ENCODE assay signal across 9 mouse cellular contexts in the genomic region with DNA sequence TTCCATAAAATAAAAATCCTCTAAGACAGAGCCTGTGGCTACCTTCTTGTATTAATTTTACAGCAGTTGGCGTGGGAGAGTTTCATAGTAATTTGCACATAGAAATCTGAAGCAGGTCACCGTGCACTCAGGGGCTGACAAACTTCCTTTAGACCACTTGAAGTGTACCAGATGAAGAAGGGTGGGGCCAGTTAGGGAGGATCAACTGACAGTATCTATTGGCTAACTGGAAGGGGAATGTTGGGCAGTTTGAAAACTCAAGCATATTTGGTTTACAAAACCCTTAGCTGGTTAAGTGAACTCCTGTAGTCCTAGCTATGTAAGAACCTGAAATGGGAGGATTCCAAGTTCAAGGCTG. TPM values are rescaled to one million over a fixed set of nuclear protein-coding genes. Genes with fewer than 3 reads are reported as not detected.
DNase-seq lines count a peak whose midpoint lies in the region; ATAC-seq and TF ChIP-seq lines count a peak whose summit lies in the region.
"Had no signal": no experiment of that assay in that cellular context is flagged by ENCODE, and none has a peak within 500 bp of the region (broad histone marks: within the 10 kb centered on the region; RNA-seq: fewer than 3 reads in every experiment).

No protein-coding gene starts in this region.

- peak overlapping the region; percentile 77 for H3K4me2 ChIP-seq in heart, embryonic 12.5 days
- peak overlapping the region; percentile 88 for H3K4me2 ChIP-seq in forebrain, embryonic 16.5 days (ENCODE audit: low read length)
- H3K4me2 ChIP-seq in liver, embryonic 16.5 days (ENCODE audit: low read depth, low read length) = peak overlapping the region; percentile 78

- intact Hi-C loops in gastrocnemius, postnatal 14 days (cut with DNase I; ENCODE audit: low total_unique reads) = no loop called here

- no peaks in the 10 kb centered on the region for H3K9me3 ChIP-seq in heart, embryonic 12.5 days (replicated peaks)
- H3K9me3 ChIP-seq in G1E (replicated peaks) = no peaks in the 10 kb centered on the region
- H3K9me3 ChIP-seq in forebrain, embryonic 16.5 days (ENCODE audit: control insufficient read depth, low read length) = no peaks in the 10 kb centered on the region
- H3K9me3 ChIP-seq in liver, embryonic 16.5 days (replicated peaks; ENCODE audit: control insufficient read depth, low read length) = no peaks in the 10 kb centered on the region

- ATAC-seq in heart, embryonic 12.5 days (ENCODE audit: insufficient number of reproducible peaks, low FRiP score) = no peak
- 0 out of 2 replicates have a peak, but pooled peaks have one; percentile 24 for ATAC-seq in G1E (ENCODE audit: extremely low read depth, insufficient number of reproducible peaks, low FRiP score, poor library complexity, severe bottlenecking)
- ATAC-seq in forebrain, embryonic 16.5 days = peak; percentile 17
- peak; percentile 47 for ATAC-seq in liver, embryonic 16.5 days (ENCODE audit: low read depth)

- 49% methylated on average over 2 of the region's 2 CpGs for WGBS in heart, embryonic 12.5 days
- 73% methylated on average over 2 of the region's 2 CpGs for WGBS in forebrain, embryonic 16.5 days
- WGBS in liver, embryonic 16.5 days (ENCODE audit: insufficient replicate concordance) = 20% methylated on average over 2 of the region's 2 CpGs

- 0 out of 2 replicates have a peak overlapping the region, but pooled peaks have one; percentile 81 for H3K9ac ChIP-seq in heart, embryonic 12.5 days
- H3K9ac ChIP-seq in forebrain, embryonic 16.5 days (replicated peaks; ENCODE audit: low read depth, low read length) = peak overlapping the region; percentile 3; the same call in 1 of the 2 replicates
- H3K9ac ChIP-seq in liver, embryonic 16.5 days (ENCODE audit: low read depth, low read length) = peak overlapping the region; percentile 78

- H3K4me1 ChIP-seq in heart, embryonic 12.5 days (replicated peaks) = peaks cover 8% of the 10 kb centered on the region
- peaks cover 29% of the 10 kb centered on the region for H3K4me1 ChIP-seq in G1E (ENCODE audit: insufficient read depth, low read depth, low read length)
- peaks cover 11% of the 10 kb centered on the region for H3K4me1 ChIP-seq in forebrain, embryonic 16.5 days (replicated peaks; ENCODE audit: control insufficient read depth, insufficient read depth, low read length)
- H3K4me1 ChIP-seq in liver, embryonic 16.5 days (ENCODE audit: control insufficient read depth, low read depth, low read length) = peaks cover 10% of the 10 kb centered on the region

- peaks cover 11% of the 10 kb centered on the region for H3K36me3 ChIP-seq in heart, embryonic 12.5 days
- peaks cover 22% of the 10 kb centered on the region for H3K36me3 ChIP-seq in G1E (replicated peaks)
- H3K36me3 ChIP-seq in forebrain, embryonic 16.5 days (ENCODE audit: control insufficient read depth, insufficient read depth) = no peaks in the 10 kb centered on the region
- H3K36me3 ChIP-seq in liver, embryonic 16.5 days (ENCODE audit: control insufficient read depth, insufficient read depth) = peaks cover 6% of the 10 kb centered on the region; the same call in 1 of the 2 replicates

- no peaks in the 10 kb centered on the region for H3K27me3 ChIP-seq in heart, embryonic 12.5 days (replicated peaks)
- peaks cover 5% of the 10 kb centered on the region; the same call in 1 of the 2 replicates for H3K27me3 ChIP-seq in G1E (ENCODE audit: insufficient read depth, low read length)
- no peaks in the 10 kb centered on the region for H3K27me3 ChIP-seq in forebrain, embryonic 16.5 days (replicated peaks; ENCODE audit: control insufficient read depth, insufficient read depth, low read length)
- H3K27me3 ChIP-seq in liver, embryonic 16.5 days (ENCODE audit: control insufficient read depth, insufficient read depth, low read depth, low read length) = no peaks in the 10 kb centered on the region
- H3K27me3 ChIP-seq: Patski had no signal

- no peak overlapping the region for H3K27ac ChIP-seq in heart, embryonic 12.5 days (ENCODE audit: poor library complexity, severe bottlenecking)
- H3K27ac ChIP-seq in forebrain, embryonic 16.5 days (ENCODE audit: low read length) = no peak overlapping the region
- H3K27ac ChIP-seq in liver, embryonic 16.5 days (ENCODE audit: low read length) = 0 out of 2 replicates have a peak overlapping the region, but pooled peaks have one; percentile 36

- TF ChIP-seq CTCF in G1E (IDR thresholded peaks at IDR 0.05; ENCODE audit: low read depth, low read length) = no peak

- DNase-seq in heart, adult 8-10 months (ENCODE audit: low spot score) = no peak
- peak; percentile 31 for DNase-seq in G1E (ENCODE audit: low spot score)
- no peak for DNase-seq in cerebellum, adult 18-20 months
- DNase-seq in gastrocnemius, postnatal 14 days = no peak
- no peak for DNase-seq in layer of hippocampus, adult 11-12 months (ENCODE audit: low spot score)

- peak overlapping the region; percentile 88 for H3K4me3 ChIP-seq in heart, embryonic 12.5 days
- H3K4me3 ChIP-seq in G1E (ENCODE audit: low read depth, low read length) = peak overlapping the region; percentile 93
- peak overlapping the region; percentile 77 for H3K4me3 ChIP-seq in forebrain, embryonic 16.5 days (replicated peaks; ENCODE audit: low read length)
- peak overlapping the region; percentile 84 for H3K4me3 ChIP-seq in liver, embryonic 16.5 days (ENCODE audit: low read depth, low read length)

RNA-seq across cellular contexts. Expression of a gene that starts 0.4 kb away (rescaled TPM):
- 34.6 and 38.2 TPM in 2 replicates for polyA plus RNA-seq in heart, embryonic 12.5 days (2016; fragmentation: Nextera tagmentation; extraction: Ambion mirVana)
- 1 to 10 TPM; 7.9 to 9.1 (median 8.3) TPM for total RNA-seq in heart, adult 8-10 months (2022)
- total RNA-seq in G1E (2014; fragmentation: Nextera tagmentation) = 38.0 and 42.2 TPM in 2 replicates
- 80.9 and 83.2 TPM in 2 replicates for total RNA-seq in G1E (2017)
- polyA plus RNA-seq in G1E (2012) = 22.1 and 35.6 TPM in 2 replicates
- 30.9 and 32.6 TPM in 2 replicates for polyA plus RNA-seq in forebrain, embryonic 16.5 days (2015; fragmentation: Nextera tagmentation; extraction: Ambion mirVana)
- polyA plus RNA-seq in liver, embryonic 16.5 days (2015; fragmentation: Nextera tagmentation; extraction: Ambion mirVana) = 30.9 and 31.2 TPM in 2 replicates
- 1 to 10 TPM; 5.3 to 7.0 TPM for total RNA-seq in gastrocnemius, postnatal 14 days (2021)

Comparison
In these comparisons a context has a peak if more than half of its experiments do, and no peak if none do; other contexts are left out.
1. H3K9ac ChIP-seq: peak in every context shown above with its lines; median percentile 81 in heart, embryonic 12.5 days; 78 in liver, embryonic 16.5 days; 3 in forebrain, embryonic 16.5 days.